Mouse (Mus musculus): Measurements from ENCODE around the gene Tbc1d13.
A peak's percentile ranks its signal among the peaks of the same experiment; 100 is the strongest.

The Tbc1d13 gene

GRCm38 (mm10) chr2:30133613-30134377, at the start of gene Tbc1d13:
Gene Tbc1d13, plus strand, starts transcription at chr2:30133746.
- peak; percentile 95 for DNase-seq (ENCODE audit: low spot score)

DNA sequence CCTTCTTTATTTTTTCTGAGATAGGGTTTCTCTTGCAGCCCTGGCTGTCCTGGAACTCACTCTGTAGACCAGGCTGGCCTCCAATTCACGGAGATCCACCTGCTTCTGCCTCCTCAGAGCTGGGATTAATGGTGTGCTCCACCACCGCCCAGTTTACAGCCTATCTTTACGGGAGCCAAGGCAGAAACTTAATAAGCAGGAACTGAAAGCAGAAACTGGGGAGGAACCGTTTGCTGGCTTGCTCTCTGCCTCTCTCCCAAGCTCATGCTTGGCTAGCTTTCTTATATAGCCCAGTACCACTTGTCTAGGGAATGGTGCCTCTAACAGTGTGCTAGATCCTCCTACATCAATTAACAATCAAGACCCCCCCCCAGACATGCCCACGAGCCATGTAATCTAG, 49.4 kb upstream of the Tbc1d13 start:
- no peak for DNase-seq (ENCODE audit: low spot score)

GRCm38 (mm10) chr2:30084632-30085031, 48.9 kb upstream of the Tbc1d13 start:
- no peak for DNase-seq (ENCODE audit: low spot score)

DNA sequence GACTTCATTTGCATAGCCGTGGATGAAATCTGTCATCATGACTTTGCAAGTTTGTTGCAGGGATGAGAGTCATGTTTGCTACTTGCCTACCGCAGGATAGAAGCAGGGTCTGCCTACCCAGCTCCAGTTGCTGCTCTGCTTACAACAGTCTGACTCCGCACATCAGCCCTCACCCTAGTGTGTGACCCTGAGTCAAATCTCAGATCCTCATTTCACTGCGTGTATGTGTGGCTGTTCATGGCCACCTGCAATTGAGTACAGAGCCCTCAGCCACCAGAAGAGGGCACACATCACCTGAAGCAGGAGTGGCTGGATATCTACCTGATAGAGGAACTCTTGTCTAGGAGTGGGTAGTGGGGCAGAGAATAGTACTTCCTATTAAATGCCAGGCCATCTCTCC, 46.2 kb upstream of the Tbc1d13 start:
- DNase-seq (ENCODE audit: low spot score) = no peak

GRCm38 (mm10) chr2:30091521-30091920, 42.0 kb upstream of the Tbc1d13 start:
- DNase-seq (ENCODE audit: low spot score) = no peak

DNA sequence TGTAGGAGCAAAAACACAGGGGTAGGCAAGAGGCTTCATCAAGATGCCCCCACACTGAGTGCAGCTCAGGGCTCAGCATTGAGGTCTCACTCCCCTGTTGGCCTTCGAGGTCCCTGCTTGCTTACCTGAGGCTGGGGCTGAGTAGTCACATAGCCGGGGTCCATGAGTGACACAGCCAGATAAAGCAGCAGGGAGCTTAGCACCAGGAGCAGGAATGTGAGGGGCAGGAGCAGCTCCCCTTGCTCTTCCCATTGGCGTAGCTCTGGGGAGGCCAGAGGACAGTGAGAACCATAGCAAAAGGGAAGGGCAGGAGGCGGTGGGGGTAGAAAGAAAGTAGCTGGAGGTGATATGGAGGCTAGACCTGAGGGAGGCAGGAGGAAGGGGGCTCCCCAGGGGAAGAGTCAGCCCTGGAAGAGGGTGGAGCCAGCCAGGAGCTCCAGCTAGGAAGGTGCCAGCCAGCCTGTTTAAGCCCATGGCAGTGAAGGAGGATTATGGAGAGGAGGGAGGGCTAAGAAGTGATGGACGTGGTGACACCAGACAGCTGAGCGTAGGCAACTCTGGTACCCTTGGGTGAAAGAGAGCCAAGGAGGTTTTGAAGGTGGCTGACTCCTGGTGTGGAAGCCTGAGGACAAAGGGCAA, 41.1 kb upstream of the Tbc1d13 start:
- DNase-seq (ENCODE audit: low spot score) = no peak

DNA sequence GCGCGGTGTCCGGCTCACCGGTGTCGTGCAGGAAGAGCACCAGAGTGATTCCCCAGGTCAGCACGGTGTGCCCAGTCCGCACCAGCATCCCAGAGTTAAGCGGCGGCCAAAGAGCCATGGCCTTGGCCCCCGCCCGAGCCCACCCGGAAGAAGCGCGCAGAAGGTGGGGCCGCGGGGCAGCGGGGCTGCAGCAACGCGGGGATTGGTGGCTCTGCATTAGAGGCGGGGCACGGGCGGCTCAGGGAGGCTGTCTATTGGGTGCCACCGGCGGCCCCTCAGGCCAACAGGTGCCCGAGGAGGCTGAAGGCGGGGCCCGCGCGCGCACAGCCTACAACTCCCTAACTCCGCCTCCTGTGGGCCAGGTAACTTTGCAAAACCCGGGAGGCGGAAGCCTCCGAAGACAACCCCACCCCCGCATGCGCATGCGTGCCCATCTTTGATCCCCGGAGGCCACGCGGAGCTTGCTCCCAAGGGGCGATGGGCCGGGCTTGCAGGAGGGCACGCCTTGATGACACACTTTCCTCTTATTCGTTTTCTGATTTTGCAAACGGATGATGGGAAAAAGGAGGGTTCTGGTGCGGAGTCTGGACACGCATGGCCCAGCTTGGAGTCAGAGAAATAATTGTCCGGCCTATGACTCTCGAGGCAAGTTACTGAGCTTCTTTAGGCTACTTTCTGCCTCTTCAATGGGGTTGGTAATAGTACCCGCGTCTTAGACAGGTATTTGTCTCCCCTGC, 39.9 kb upstream of the Tbc1d13 start, which contains the start of gene Zdhhc12:
Gene Zdhhc12 (minus strand): TSS at position 178 of the 737 bp plus-strand sequence.
- DNase-seq (ENCODE audit: low spot score) = peak; percentile 96

- no peak for DNase-seq (ENCODE audit: low spot score)
Measured at GRCm38 (mm10) chr2:30094208-30094588, 39.3 kb upstream of the Tbc1d13 start.

DNA sequence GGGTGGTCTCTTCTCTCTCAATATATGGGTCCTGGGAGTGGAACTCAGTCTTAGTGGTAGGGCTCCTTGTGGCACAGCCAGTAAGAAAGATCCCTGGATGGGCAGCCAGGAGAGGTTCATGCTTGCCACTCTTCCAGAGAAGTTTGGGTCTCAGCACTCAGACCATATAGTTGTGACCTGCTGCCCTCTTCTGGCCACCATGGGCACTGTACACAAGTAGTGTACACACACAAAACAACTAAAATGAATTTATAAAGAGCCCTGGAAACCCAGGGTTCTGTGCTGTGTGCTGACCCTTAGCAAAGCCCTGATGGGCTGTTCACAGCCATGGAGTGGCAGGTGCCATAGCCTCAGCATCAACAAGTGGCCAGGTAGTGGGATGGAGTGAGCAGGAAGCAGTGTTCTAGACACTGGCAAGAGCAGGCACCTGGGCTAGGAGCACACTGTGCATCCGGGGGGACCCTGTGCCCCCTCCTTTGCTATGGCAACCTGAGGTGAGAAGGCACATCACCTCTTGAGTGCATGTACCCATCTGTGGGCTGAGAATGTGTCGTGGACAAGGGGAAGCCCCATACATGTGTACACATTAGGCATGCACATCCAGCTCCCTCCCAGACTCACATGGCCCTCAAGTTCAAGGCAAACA, 37.5 kb upstream of the Tbc1d13 start:
- DNase-seq (ENCODE audit: low spot score) = peak; percentile 57

GRCm38 (mm10) chr2:30100214-30100613, 33.3 kb upstream of the Tbc1d13 start:
- DNase-seq (ENCODE audit: low spot score) = no peak

- DNase-seq (ENCODE audit: low spot score) = peak; percentile 65
Measured at GRCm38 (mm10) chr2:30106364-30106763, 27.2 kb upstream of the Tbc1d13 start.

- no peak for DNase-seq (ENCODE audit: low spot score)
Measured at GRCm38 (mm10) chr2:30107646-30108045, 25.9 kb upstream of the Tbc1d13 start.

DNA sequence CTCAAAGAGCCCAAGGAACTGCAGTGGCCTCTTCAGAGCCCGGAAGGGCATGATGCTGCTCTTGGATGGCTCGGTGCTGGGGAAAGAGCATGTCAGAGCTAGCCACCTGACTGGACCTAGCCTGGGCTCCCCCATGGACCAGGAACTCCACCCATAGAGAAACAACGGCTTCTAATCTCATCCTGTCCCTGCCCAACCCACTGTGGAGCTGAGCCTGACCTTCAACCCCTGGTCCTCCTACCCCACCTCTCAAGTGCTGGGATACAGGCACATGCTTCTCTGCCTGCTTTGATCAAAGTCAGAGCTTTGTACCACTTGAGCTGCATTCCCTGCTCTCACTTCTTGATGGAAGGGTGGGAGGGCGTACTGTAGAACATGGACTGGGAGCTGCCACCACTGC, 25.3 kb upstream of the Tbc1d13 start:
- DNase-seq (ENCODE audit: low spot score) = no peak

DNA sequence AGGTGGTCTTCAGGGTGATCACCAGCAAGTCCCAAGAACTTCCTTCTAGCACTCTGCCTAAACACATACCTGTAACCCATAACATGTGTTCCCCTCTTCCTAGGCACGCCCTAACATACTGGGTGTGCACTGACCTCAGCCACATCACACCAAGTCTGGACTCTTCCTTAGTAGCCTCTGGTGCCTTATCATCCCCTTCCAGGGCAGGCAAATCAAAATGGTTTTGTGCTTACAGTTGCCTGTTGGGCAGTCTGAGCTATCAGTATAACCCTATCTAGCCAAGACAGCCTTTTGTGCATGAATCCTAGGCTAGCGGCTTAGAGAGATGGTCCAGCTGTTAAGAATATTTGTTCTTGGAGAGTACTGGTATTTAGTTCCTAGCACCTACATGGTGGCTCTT, 22.0 kb upstream of the Tbc1d13 start:
- DNase-seq (ENCODE audit: low spot score) = no peak

GRCm38 (mm10) chr2:30112564-30112963, 21.0 kb upstream of the Tbc1d13 start:
- no peak for DNase-seq (ENCODE audit: low spot score)

DNA sequence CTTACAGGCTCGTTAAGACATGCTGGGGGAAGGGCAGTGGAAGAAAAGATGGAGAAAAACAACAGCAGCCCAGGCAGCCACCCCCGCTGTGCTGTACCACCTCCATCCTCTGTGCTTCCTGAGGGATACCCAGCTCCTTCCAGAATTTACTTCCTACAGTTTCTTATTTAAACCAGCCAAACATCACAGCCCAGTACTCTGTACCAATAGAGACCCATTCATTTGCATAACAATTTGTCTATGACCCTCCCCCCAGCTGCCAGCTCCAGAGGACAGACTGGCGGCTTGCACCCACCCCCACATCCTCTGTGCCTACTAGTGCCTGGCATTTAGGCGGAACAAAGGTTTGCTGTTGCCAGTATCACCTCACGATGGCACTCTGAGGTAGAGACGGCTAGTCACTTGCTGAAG, 13.9 kb upstream of the Tbc1d13 start:
- no peak for DNase-seq (ENCODE audit: low spot score)

DNA sequence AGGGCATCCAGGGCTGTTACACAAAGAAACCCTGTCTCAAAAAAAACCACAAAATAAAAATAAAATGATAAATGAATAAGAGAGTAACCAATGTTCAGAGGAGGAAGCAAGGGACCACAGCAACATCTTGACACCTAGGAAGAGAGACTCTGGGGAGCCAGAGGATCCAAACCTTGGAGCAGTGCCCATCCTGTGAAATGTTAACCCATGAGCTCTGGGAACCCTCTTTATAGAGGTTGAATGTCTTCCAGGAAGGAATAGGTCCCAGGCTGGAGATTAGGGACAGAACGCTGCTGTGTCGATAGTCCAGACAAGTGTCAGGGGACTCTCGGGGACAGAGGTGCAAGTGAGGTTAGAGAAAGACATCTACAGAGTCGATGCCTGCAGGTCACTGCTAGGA, 13.3 kb upstream of the Tbc1d13 start:
- DNase-seq (ENCODE audit: low spot score) = no peak

GRCm38 (mm10) chr2:30122766-30123165, 10.8 kb upstream of the Tbc1d13 start:
- DNase-seq (ENCODE audit: low spot score) = no peak

DNA sequence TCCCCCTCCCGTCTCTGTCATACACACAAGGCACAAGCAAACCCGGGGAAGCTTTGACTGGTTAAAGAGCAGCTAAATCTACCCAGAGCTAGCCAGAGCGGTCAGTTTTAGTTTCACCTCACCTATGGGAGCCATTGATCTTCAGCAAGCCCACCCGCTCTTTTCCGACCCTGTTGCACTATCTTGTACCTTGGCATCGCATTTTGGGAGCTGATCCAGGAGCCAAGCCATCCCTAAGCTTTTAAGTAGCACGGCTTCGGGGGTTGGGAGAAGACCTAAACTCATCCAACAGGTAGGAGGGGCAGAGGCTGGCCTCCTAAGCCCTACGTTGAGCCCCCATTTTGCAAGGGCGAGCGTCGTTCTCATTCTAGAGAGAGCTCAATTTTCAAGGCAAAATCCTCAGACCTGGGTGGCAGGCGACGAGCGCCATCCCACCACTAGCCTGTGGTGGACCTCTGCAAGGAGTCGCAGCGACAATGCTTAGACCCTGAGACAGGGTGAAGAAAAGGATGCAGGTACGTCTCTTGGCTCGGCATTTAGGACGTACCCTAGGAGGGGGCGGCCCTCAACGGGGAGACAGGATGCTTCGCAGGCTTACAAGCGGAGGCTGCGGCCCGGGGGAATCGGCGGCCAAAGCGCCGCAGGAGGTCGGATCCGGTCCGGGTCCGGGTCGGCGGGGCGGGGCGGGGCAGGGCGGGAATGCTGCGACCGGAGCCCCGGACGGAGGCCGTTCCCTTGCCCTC, 9.6 kb upstream of the Tbc1d13 start:
- DNase-seq (ENCODE audit: low spot score) = no peak

DNA sequence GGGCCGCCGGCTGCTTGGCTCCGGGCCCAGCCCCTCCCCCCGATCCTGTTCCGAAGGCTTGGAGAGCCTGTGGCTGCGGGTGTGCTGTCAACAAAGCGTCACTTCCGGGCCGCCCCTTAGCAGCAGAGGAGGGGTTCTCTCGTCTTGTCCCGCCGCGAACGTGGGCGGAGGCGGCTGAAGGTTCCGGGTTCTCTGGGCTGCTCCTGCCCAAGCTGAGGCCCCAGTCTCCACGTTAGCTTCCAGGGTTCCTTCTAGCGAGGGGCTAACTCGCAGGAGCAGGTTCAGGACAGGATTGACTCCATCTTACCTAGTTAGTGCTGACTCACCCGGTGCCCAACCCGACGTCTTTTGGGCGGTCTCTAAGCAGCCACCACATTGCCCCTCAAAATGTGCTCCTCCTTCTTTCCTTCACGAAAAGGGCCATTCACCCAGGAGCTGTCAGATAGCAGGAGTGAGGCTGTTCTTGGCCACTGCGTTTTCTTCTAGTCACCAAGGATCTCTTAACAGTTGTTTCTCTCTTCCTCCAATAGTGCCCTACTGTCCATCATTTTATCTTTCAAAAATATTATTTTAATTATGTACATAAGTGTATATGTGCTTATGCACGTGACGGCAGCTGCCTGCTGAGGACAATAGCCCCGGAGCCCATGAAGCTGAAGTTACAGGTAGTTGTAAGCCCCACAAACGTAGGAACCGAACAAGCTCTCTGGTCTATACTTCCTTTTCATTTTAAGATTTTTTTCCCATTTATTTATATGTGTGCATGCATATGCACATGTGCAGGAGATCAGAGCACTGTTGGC, 8.9 kb upstream of the Tbc1d13 start, which contains the start of gene Zer1:
Gene Zer1 (minus strand): TSS at position 114 of the 803 bp plus-strand sequence.
- peak; percentile 87 for DNase-seq (ENCODE audit: low spot score)

GRCm38 (mm10) chr2:30128789-30129188, 4.8 kb upstream of the Tbc1d13 start:
- no peak for DNase-seq (ENCODE audit: low spot score)
